Mouse (Mus musculus) heart, postnatal 0 days (tissue): Measurements from ENCODE around the gene Cald1. TPM values are rescaled to one million over a fixed set of nuclear protein-coding genes. Genes with fewer than 3 reads are reported as not detected.

Experiments used
- ATAC-seq: fragments of 200-750 bp; cut with Nextera tagmentation; 2 replicates; pipeline ENCODE4 v1.8.0; 2017; ENCODE audit warnings: low read depth, moderate number of reproducible peaks, moderate library complexity; ENCODE audit not compliant: insufficient read depth
- DNase-seq: peaks from one replicate; pipeline ENCODE4 v3.0.0-alpha.2; 2016; ENCODE audit warnings: low spot score
- H3K27ac ChIP-seq: fragments of 300-500 bp; sonication (generic); 2 replicates; pipeline ENCODE4 v1.5.1; 2014; ENCODE audit warnings: low read depth, mild to moderate bottlenecking
- H3K27me3 ChIP-seq: fragments of 300-500 bp; sonication (generic); 2 replicates; pipeline ENCODE4 v1.6.1; 2014; ENCODE audit warnings: low read length, mixed read lengths; ENCODE audit not compliant: control insufficient read depth, insufficient read depth
- H3K36me3 ChIP-seq: fragments of 300-500 bp; sonication (generic); replicated peaks from 2 replicates; pipeline ENCODE4 v1.6.1; 2014; ENCODE audit warnings: low read length, mixed read lengths; ENCODE audit not compliant: control insufficient read depth, insufficient read depth
- H3K4me1 ChIP-seq: fragments of 300-500 bp; sonication (generic); 2 replicates; pipeline ENCODE4 v1.6.1; 2014; ENCODE audit warnings: antibody characterized with exemption; ENCODE audit not compliant: control insufficient read depth, insufficient read depth
- H3K4me2 ChIP-seq: fragments of 300-500 bp; sonication (generic); 2 replicates; pipeline ENCODE4 v1.6.1; 2014; ENCODE audit warnings: low read depth, mild to moderate bottlenecking, low read length, moderate library complexity
- H3K4me3 ChIP-seq: fragments of 300-500 bp; sonication (generic); 2 replicates; pipeline ENCODE4 v1.5.1; 2014; ENCODE audit warnings: low read depth, low read length
- H3K9ac ChIP-seq: fragments of 300-500 bp; sonication (generic); replicated peaks from 2 replicates; pipeline ENCODE4 v1.6.1; 2014; ENCODE audit warnings: low read depth, low read length, mixed read lengths
- H3K9me3 ChIP-seq: fragments of 300-500 bp; sonication (generic); replicated peaks from 2 replicates; pipeline ENCODE4 v1.6.1; 2016; ENCODE audit warnings: low read length; ENCODE audit not compliant: control insufficient read depth
- CTCF ChIP-seq: IDR thresholded peaks from 2 replicates; pipeline ENCODE4 v1.5.1; 2016; ENCODE audit warnings: antibody characterized with exemption, control low read depth, low read depth
- EP300 ChIP-seq: IDR thresholded peaks from 2 replicates; pipeline ENCODE4 v1.6.1; 2016; ENCODE audit warnings: antibody characterized with exemption, low read depth
- WGBS: fragments of 180-500 bp; shearing (Covaris S2); extraction: QIAGEN DNeasy Blood & Tissue Kit; methylation state at CpG from one replicate; pipeline ENCODE4 v1.1.7; 2014; 5-methylcytosine and 5-hydroxymethylcytosine counted together
- polyA plus RNA-seq: library from polyadenylated mRNA; unstranded; fragments of >200 nt; fragmentation: Nextera tagmentation; extraction: Ambion mirVana; gene quantifications from 2 replicates; pipeline ENCODE4 v1.2.1, GENCODE M21; 2015
- total RNA-seq: library from RNA; depleted of rRNA; stranded (reverse); fragments of >200 nt; gene quantifications from 2 replicates; pipeline ENCODE4 v1.2.3, GENCODE M21; 2014; ENCODE audit warnings: low replicate concordance

Cald1 gene
- total and polyA plus RNA-seq, 2 experiments from 2014 or later = 56.6 to 105 TPM

DNA sequence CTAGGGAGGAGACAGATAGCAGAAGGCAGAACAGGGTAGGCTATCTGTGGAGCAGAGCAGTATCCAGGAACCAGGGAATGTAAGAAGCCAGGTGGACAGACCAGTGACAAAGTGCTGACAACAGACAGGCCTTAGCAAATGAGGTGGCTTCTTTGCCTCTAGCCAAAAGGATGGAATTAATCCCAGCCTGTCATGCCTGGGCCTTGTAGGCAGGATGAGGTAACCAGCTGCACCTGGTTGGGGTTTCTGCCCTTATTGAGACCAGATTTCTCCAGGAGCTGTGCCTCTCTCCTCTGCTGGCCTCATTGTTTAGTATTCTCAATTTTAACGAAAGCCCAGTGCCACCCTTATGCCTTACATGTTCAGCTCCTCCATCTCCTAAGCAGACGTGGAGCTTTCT is 3.8 kb downstream of the Cald1 start:
- Histone ChIP-seq H3K27me3 (no peaks in the 10 kb centered on the region), H3K9me3 (no peaks in the 10 kb centered on the region), H3K4me1 (peaks cover 39% of the 10 kb centered on the region), H3K36me3 (no peaks in the 10 kb centered on the region), H3K4me3 (no peak overlapping the region), H3K4me2 (peak overlapping the region; percentile 32; the same call in 1 of the 2 replicates), H3K9ac (no peak overlapping the region), H3K27ac (no peak overlapping the region)
- WGBS = 68% methylated on average over 2 of the region's 2 CpGs
- DNase-seq = no peak
- no peak for ATAC-seq
- TF ChIP-seq EP300 (no peak), CTCF (no peak)

DNA sequence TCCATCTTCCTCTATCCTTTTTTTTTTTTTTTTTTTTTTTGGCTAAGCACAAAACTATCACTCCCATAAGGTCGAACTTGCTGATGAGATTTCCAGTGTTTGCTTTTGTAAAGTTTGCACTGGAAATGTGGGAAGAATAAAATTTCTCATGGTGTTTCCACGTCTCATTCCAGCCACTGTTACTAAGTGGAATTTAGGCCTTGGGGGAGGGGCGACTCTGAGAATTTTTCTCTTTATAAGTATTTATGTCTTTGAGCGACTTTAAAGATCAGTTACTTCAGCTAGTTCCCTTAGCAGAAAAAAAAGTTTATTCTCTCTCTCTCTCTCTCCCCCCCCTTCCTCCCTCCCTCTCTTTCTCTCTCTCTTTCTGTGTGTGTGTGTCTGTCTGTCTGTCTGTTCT is 8.1 kb downstream of the Cald1 start:
- ATAC-seq (no peak), DNase-seq (no peak)
- WGBS = 59% methylated on average over 4 of the region's 4 CpGs
- peaks cover 63% of the 10 kb centered on the region for H3K4me1 ChIP-seq
- H3K36me3 ChIP-seq = no peaks in the 10 kb centered on the region
- H3K27me3 ChIP-seq = no peaks in the 10 kb centered on the region
- no peak overlapping the region for H3K4me3 ChIP-seq
- no peak for TF ChIP-seq CTCF
- TF ChIP-seq EP300 = no peak
- no peak overlapping the region for H3K4me2 ChIP-seq
- H3K9ac ChIP-seq = no peak overlapping the region
- peak overlapping the region; percentile 41 for H3K27ac ChIP-seq
- H3K9me3 ChIP-seq = no peaks in the 10 kb centered on the region

DNA sequence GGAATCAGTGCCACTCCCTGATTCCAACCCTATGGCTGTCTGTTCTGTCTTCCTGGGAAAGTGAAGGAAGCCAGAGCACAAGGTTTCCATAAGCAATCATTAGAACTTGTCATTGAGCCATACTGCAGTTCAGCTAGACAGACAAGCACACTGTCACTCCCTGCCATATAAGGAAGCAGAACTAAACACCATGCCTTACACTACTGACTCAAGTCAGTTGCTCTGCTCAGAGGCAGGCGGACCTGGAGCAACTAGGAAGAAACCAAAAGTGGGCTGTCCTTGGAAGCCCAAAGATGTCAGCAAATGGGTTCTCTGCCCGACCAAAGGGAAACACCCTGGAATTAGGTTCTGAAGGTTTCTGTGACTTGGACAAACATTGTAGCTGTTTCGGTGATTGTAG is 10.3 kb downstream of the Cald1 start:
- ATAC-seq (no peak), DNase-seq (no peak)
- H3K4me1 ChIP-seq = peaks cover 76% of the 10 kb centered on the region
- 61% methylated on average over 3 of the region's 3 CpGs for WGBS
- no peak overlapping the region for H3K9ac ChIP-seq
- no peaks in the 10 kb centered on the region for H3K9me3 ChIP-seq
- H3K27ac ChIP-seq = peak overlapping the region; percentile 95
- no peak overlapping the region for H3K4me2 ChIP-seq
- TF ChIP-seq CTCF (no peak), EP300 (no peak)
- H3K27me3 ChIP-seq = no peaks in the 10 kb centered on the region
- no peaks in the 10 kb centered on the region for H3K36me3 ChIP-seq
- H3K4me3 ChIP-seq = no peak overlapping the region

DNA sequence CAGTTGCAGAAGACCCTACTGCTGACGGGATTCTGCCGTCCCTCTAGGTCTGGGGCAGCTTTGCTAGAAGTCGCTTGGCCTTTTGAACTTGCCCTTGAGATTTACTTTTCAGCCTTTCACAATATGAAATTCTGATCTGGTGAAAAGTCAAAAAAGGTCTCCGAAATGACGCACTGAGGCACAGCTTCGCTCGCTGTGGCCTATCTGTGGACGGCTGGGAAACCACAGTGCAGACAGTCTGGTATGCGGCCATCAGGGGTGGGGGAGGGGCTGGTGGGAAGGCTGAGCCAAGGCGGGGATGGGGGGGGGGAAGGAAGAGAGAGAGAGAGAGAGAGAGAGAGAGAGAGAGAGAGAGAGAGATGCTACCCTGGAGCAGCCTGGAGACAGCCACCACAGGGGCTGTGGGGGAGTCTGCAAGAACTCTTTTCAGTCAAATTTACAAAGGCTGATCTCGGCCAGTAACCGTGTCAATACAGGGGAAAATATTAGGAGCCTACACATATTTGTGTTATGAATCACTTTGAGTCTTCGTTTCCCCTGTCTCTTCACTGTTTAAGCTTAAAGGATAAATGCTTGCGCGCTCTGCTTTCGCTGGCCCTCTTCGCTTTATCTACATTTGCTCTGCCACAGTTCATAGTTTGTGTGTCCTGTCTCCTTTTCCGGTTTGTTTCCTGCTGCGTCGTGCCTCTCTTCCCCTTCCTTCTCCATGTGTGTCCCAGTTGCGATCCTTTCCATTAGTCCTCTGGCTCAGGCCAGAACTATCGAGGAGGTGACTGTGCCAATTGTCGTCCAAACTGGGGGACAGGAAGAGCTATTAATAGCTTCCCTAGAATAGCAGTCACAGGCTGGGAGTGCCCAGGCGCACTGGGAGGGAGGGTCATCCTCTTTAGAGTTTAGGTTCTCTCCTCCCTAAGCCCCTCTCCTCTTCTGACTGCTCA is 11.9 kb downstream of the Cald1 start:
- DNase-seq = peak; percentile 96
- Histone ChIP-seq H3K27me3 (no peaks in the 10 kb centered on the region), H3K27ac (peak overlapping the region; percentile 95), H3K9me3 (no peaks in the 10 kb centered on the region), H3K4me2 (peak overlapping the region; percentile 58), H3K4me3 (peak overlapping the region; percentile 21), H3K9ac (peak overlapping the region; percentile 35; the same call in 1 of the 2 replicates), H3K36me3 (no peaks in the 10 kb centered on the region), H3K4me1 (peaks cover 68% of the 10 kb centered on the region)
- ATAC-seq = peak; percentile 93
- TF ChIP-seq EP300 (no peak; the same call in 1 of the 2 replicates), CTCF (no peak)
- WGBS = 5% methylated on average over 24 of the region's 24 CpGs

DNA sequence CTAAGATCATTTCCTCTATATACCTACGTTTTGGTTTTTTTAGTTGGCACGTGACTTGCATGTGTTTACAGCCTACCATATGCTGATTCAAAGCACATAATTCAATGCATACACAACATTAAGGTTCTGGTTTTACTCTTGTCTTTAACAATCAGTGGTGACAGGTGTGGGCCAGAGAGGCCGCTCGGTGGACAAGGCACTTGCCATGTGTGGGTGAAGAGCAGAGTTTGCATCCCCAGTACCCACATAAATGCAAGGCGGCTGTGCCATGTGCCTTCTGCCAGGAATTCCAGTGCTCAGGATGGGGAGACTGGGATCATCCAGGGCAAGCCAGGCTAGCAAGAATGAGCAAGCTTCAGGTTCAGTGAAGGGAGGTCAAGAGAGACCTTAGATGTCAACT is 14.8 kb downstream of the Cald1 start:
- Histone ChIP-seq H3K4me1 (peaks cover 49% of the 10 kb centered on the region), H3K27me3 (no peaks in the 10 kb centered on the region), H3K27ac (no peak overlapping the region), H3K9me3 (no peaks in the 10 kb centered on the region), H3K36me3 (no peaks in the 10 kb centered on the region), H3K4me3 (no peak overlapping the region), H3K9ac (no peak overlapping the region), H3K4me2 (no peak overlapping the region)
- WGBS = 59% methylated on average over 5 of the region's 5 CpGs
- no peak for ATAC-seq
- no peak for DNase-seq
- TF ChIP-seq CTCF (no peak), EP300 (no peak)
